Mouse (Mus musculus) CD4-positive, CD25-positive, alpha-beta regulatory T cell, adult 4 months (primary cell): ENCODE measurements around the gene Mageb5. TPM values are rescaled to one million over a fixed set of nuclear protein-coding genes. Genes with fewer than 3 reads are reported as not detected.
"Not testable (repeated sequence)": the region's sequence is repeated elsewhere in the genome, so short reads cannot be mapped to it uniquely, and the experiment has no call there.

Source experiments
- ATAC-seq: one replicate; pipeline ENCODE4 v1.8.0; 2017
- polyA plus RNA-seq, 2 experiments: library from polyadenylated mRNA; unstranded; fragments of 100-300 nt; shearing (Covaris generic); gene quantifications; one replicate each; pipeline ENCODE4 v1.2.1; 2017

Gene Mageb5
- not detected for polyA plus RNA-seq

- ATAC-seq, result not testable (repeated sequence)
These were observed at the start of gene Mageb5 for GRCm38 (mm10) chrX:91782918-91783317. TSS of gene Mageb5 (minus strand) at chrX:91783018.

- not testable (repeated sequence) for ATAC-seq
These were observed 23.1 kb downstream of the Mageb5 start for GRCm38 (mm10) chrX:91759591-91760226.

Other genes with a start within 250 kb of the Mageb5 start
- gene 1700084M14Rik, start 207.1 kb downstream of the Mageb5 start, polyA plus RNA-seq, result not detected
- gene Gm14781, start 150.8 kb downstream of the Mageb5 start, polyA plus RNA-seq, result not detected
- not detected for gene Mageb1, start 233.3 kb upstream of the Mageb5 start, polyA plus RNA-seq